Mouse (Mus musculus) liver, embryonic 14.5 days (tissue): Measurements from ENCODE around the gene Zfp384. TPM values are rescaled to one million over a fixed set of nuclear protein-coding genes. Genes with fewer than 3 reads are reported as not detected.

Source experiments
- ATAC-seq: fragments of 200-750 bp; cut with Nextera tagmentation; 2 replicates; pipeline ENCODE4 v1.8.0; 2017; ENCODE audit warnings: moderate number of reproducible peaks, mild to moderate bottlenecking, moderate library complexity; ENCODE audit not compliant: insufficient read depth
- DNase-seq, 3 experiments: peaks; one replicate each; pipeline ENCODE4 v3.0.0-alpha.2; 2012 to 2013; ENCODE audit warnings: low read depth in 3 of 3, low spot score in 3 of 3
- H3K27ac ChIP-seq: fragments of 300-500 bp; sonication (generic); 2 replicates; pipeline ENCODE4 v1.5.1; 2014; ENCODE audit warnings: moderate library complexity, mild to moderate bottlenecking, control low read depth, inconsistent platforms
- H3K27me3 ChIP-seq: fragments of 300-500 bp; sonication (generic); 2 replicates; pipeline ENCODE4 v1.6.1; 2014; ENCODE audit warnings: mild to moderate bottlenecking, low read length, moderate library complexity; ENCODE audit not compliant: control insufficient read depth, insufficient read depth
- H3K36me3 ChIP-seq: fragments of 300-500 bp; sonication (generic); replicated peaks from 2 replicates; pipeline ENCODE4 v1.6.1; 2014; ENCODE audit warnings: low read depth; ENCODE audit not compliant: control insufficient read depth, insufficient read depth
- H3K4me1 ChIP-seq, 2 experiments: fragments of 200-500 bp in 1 of 2; fragments of 300-500 bp in 1 of 2; sonication (generic) in 1 of 2; replicated peaks; 2 replicates each; pipeline ENCODE4 v1.6.1; 2012 to 2014; ENCODE audit warnings: antibody characterized with exemption in 1 of 2, inconsistent platforms in 1 of 2, low read length in 1 of 2; ENCODE audit not compliant: control insufficient read depth in 2 of 2, insufficient read depth in 2 of 2
- H3K4me2 ChIP-seq: fragments of 300-500 bp; sonication (generic); 2 replicates; pipeline ENCODE4 v1.6.1; 2014; ENCODE audit warnings: low read depth, mild to moderate bottlenecking, control low read depth, moderate library complexity
- H3K4me3 ChIP-seq, 2 experiments: fragments of 200-500 bp in 1 of 2; fragments of 300-500 bp in 1 of 2; sonication (generic) in 1 of 2; 2 replicates each; pipeline ENCODE4 v1.5.1; 2012 to 2014; ENCODE audit warnings: low read depth in 2 of 2, low read length in 2 of 2, mild to moderate bottlenecking in 2 of 2, control low read depth in 1 of 2, inconsistent platforms in 1 of 2, moderate library complexity in 1 of 2; ENCODE audit not compliant: insufficient read depth in 1 of 2
- H3K9ac ChIP-seq: fragments of 300-500 bp; sonication (generic); replicated peaks from 2 replicates; pipeline ENCODE4 v1.6.1; 2014; ENCODE audit warnings: mild to moderate bottlenecking, control low read depth, moderate library complexity
- H3K9me3 ChIP-seq: fragments of 300-500 bp; sonication (generic); 2 replicates; pipeline ENCODE4 v1.6.1; 2016; ENCODE audit warnings: low read length, mixed read lengths; ENCODE audit not compliant: control insufficient read depth
- CTCF ChIP-seq: IDR thresholded peaks from 2 replicates; pipeline ENCODE4 v1.5.1; 2016; ENCODE audit warnings: antibody characterized with exemption, low read depth, control low read depth
- EP300 ChIP-seq: IDR thresholded peaks from 2 replicates; pipeline ENCODE4 v1.6.1; 2016; ENCODE audit warnings: antibody characterized with exemption, low read depth
- WGBS: fragments of 180-500 bp; shearing (Covaris S2); extraction: QIAGEN DNeasy Blood & Tissue Kit; methylation state at CpG from one replicate; pipeline ENCODE4 v1.1.7; 2014; ENCODE audit not compliant: insufficient replicate concordance; 5-methylcytosine and 5-hydroxymethylcytosine counted together
- polyA plus RNA-seq, 2 experiments: library from polyadenylated mRNA; depleted of rRNA in 1 of 2; stranded (reverse) in 1 of 2; unstranded in 1 of 2; fragments of >200 nt; fragmentation: Nextera tagmentation in 1 of 2; extraction: Ambion mirVana in 1 of 2; gene quantifications; 2 replicates each; pipeline versions ENCODE4 v1.2.1 to v1.2.3; 2012 to 2014

The Zfp384 gene
- polyA plus RNA-seq, 2 experiments: 3.1 to 20.2 TPM

DNA sequence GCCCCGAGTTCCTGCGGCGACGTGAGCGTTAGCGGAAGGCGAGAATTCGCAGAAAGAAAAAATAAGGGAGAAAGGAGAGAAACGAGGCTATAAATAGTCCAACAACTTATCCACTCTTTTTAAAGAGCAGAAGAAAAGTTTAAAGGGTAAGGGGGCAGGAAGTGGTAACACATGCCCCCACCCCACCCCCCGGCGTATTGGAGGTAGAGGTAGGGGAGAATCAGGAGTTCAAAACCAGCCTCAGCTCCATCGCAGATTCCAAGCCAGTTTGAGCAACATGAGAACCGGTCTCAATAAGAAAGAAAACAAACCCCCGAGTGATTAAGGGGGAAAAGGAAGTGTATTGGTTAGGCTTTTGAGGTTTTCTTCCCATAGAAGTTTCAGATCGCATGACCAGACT is 43.2 kb upstream of the Zfp384 start:
- no peaks in the 10 kb centered on the region for H3K27me3 ChIP-seq
- H3K36me3 ChIP-seq: no peaks in the 10 kb centered on the region; the same call in 1 of the 2 replicates
- H3K4me2 ChIP-seq: peak overlapping the region; percentile 76
- peak in 1 of 3 experiments; percentile 7 for DNase-seq
- 4% methylated on average over 15 of the region's 15 CpGs for WGBS
- peaks cover 15% of the 10 kb centered on the region in 2 experiments for H3K4me1 ChIP-seq
- peak overlapping the region; percentile 41 for H3K27ac ChIP-seq
- peak overlapping the region; percentile 93 for H3K9ac ChIP-seq
- H3K4me3 ChIP-seq: peak overlapping the region; percentile 70 to 88
- H3K9me3 ChIP-seq: no peaks in the 10 kb centered on the region
- no peak for ATAC-seq
- no peak for TF ChIP-seq EP300
- no peak for TF ChIP-seq CTCF

DNA sequence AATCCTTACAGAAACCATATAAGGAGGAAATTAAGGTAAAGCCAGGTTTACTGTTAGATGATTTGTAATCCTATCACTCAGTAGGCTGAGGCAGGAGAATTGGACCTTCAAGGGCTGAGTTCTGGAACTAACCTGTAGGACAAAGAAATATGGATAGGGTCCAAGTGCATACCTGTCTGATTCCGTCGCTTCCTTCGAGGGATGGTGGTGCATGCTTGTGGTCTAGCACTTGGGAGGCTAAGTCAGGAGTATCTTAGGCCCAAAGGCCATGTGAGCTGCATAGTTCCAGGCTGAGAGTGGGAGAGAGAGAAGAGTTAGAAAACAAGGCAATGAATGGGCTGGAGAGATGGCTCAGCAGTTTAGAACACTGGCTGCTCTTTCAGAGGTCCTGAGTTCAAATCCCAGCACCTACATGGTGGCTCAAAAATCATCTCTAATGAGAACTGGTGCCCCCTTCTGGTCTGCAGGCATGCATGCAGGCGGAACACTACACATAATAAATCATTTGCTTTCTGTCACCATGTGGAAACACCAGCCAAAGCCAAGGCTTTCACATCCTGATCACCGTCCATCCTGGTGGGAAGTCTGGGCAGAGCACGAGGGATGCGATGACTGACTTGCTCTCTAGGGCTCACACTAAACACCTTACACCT is 42.4 kb upstream of the Zfp384 start:
- Histone ChIP-seq H3K27ac (no peak overlapping the region), H3K36me3 (no peaks in the 10 kb centered on the region; the same call in 1 of the 2 replicates), H3K4me3 (peak overlapping the region in 1 of 2 experiments; percentile 88; a peak in 2 of 4 replicates), H3K27me3 (no peaks in the 10 kb centered on the region), H3K9ac (no peak overlapping the region; the same call in 1 of the 2 replicates), H3K9me3 (no peaks in the 10 kb centered on the region), H3K4me2 (peak overlapping the region; percentile 76), H3K4me1 (peaks cover 15% of the 10 kb centered on the region in 2 experiments)
- no peak for ATAC-seq
- TF ChIP-seq EP300 (no peak), CTCF (peak; percentile 57)
- no peak for DNase-seq
- 93% methylated on average over 7 of the region's 7 CpGs for WGBS

DNA sequence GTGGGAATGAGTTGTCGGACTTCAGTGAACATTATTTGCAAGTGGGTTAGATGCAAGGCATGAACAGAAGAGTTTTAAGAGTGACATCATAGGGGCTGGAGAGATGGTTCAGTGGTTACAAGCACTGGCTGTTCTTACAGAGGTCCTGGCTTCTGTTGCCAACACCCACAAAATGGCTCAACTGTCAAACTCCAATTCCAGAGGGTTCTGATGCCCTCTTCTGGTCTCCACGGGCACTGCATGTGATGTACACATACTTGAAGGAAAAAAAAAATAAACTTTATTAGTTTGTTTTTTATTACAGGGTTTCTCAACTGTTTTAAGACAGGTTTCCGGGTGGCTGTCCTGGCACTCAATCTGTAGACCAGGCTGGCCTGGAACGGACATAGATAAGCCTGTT is 41.2 kb upstream of the Zfp384 start:
- no peaks in the 10 kb centered on the region for H3K27me3 ChIP-seq
- H3K4me3 ChIP-seq: no peak overlapping the region
- H3K4me1 ChIP-seq: peaks cover 15% of the 10 kb centered on the region in 2 experiments
- no peaks in the 10 kb centered on the region for H3K36me3 ChIP-seq
- DNase-seq (peak; percentile 18 to 33 (median 29)), ATAC-seq (no peak)
- no peak overlapping the region for H3K27ac ChIP-seq
- no peaks in the 10 kb centered on the region for H3K9me3 ChIP-seq
- no peak overlapping the region for H3K4me2 ChIP-seq
- TF ChIP-seq EP300 (no peak), CTCF (peak; percentile 67)
- WGBS: 60% methylated on average over 4 of the region's 4 CpGs
- no peak overlapping the region for H3K9ac ChIP-seq

DNA sequence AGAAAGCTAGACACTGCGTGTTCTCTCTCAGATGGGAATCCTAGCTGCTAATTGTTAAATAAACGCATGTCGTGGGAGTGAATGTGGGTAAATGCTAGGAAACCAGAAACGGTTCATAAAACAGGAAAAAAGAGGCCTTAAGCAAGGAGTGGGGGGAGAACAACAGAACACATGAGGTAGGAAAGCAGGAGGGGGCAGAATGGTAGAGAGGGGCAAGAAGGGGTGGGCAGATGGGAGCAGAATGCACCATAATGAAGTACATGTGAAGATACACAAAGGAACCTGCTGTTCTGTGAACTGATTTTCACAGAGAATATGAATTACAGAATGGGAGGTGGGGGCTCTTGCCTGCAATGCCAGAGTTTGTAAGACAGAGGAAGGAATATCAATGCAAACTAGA is 16.7 kb upstream of the Zfp384 start:
- H3K27me3 ChIP-seq: peaks cover 40% of the 10 kb centered on the region
- H3K4me2 ChIP-seq: no peak overlapping the region
- WGBS: 61% methylated on average over 4 of the region's 4 CpGs
- no peak overlapping the region for H3K4me3 ChIP-seq
- H3K9me3 ChIP-seq: no peaks in the 10 kb centered on the region
- H3K9ac ChIP-seq: no peak overlapping the region
- H3K27ac ChIP-seq: no peak overlapping the region
- TF ChIP-seq CTCF (no peak), EP300 (no peak)
- H3K4me1 ChIP-seq: peaks cover 0 to 2% of the 10 kb centered on the region in 2 experiments; a peak in 1 of 4 replicates
- H3K36me3 ChIP-seq: no peaks in the 10 kb centered on the region
- no peak for DNase-seq
- ATAC-seq: no peak

DNA sequence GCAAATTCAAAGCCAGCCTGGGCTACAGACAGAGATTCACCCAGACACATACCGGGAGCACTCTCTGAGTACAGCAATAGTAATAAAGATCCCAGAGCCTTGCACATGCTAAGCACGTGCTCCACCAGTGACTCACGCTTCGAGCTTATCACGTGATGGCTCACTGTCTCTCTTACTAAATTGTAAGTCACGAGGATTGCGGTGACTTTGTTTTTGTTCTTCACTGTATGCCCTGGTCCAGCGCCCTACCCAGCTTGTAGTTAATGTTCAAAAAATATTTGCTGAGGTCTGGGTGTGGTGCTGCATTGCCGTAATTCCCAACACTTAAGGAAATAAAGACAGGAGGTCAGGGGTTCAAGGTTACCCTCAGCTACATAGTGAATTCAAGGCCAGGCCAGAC is 15.6 kb upstream of the Zfp384 start:
- 62% methylated on average over 9 of the region's 9 CpGs for WGBS
- Histone ChIP-seq H3K27ac (no peak overlapping the region), H3K9me3 (no peaks in the 10 kb centered on the region), H3K4me2 (no peak overlapping the region), H3K9ac (no peak overlapping the region), H3K4me1 (peaks cover 0 to 2% of the 10 kb centered on the region in 2 experiments; a peak in 1 of 4 replicates), H3K27me3 (peaks cover 51% of the 10 kb centered on the region), H3K4me3 (no peak overlapping the region), H3K36me3 (no peaks in the 10 kb centered on the region)
- TF ChIP-seq EP300 (no peak), CTCF (no peak)
- ATAC-seq (no peak), DNase-seq (no peak)
